15 mouse cellular contexts compared by ENCODE assay signal in genomic region chr10:127420131-127420530, GRCm38 (mm10). TPM values are rescaled to one million over a fixed set of nuclear protein-coding genes. Genes with fewer than 3 reads are reported as not detected.
A peak's percentile ranks its signal among the peaks of the same experiment; 100 is the strongest.
DNase-seq lines count a peak whose midpoint lies in the region; ATAC-seq lines count a peak whose summit lies in the region.
"Had no signal": no experiment of that assay in that cellular context is flagged by ENCODE, and none has a peak within 500 bp of the region (broad histone marks: within the 10 kb centered on the region; RNA-seq: fewer than 3 reads in every experiment).

No protein-coding gene starts in this region.

- peaks cover 29% of the 10 kb centered on the region for H3K4me1 ChIP-seq in heart, embryonic 11.5 days (ENCODE audit: control insufficient read depth, insufficient read depth, low read length)
- peaks cover 39% of the 10 kb centered on the region for H3K4me1 ChIP-seq in limb, embryonic 12.5 days (replicated peaks)

- H3K4me2 ChIP-seq in heart, embryonic 11.5 days = peak overlapping the region; percentile 32
- H3K4me2 ChIP-seq in limb, embryonic 12.5 days = peak overlapping the region; percentile 8; the same call in 1 of the 2 replicates
- H3K4me2 ChIP-seq: intestine, embryonic 15.5 days; lung, embryonic 14.5 days had no signal

- no peak for ATAC-seq in heart, embryonic 11.5 days (replicated peaks; ENCODE audit: insufficient number of reproducible peaks, low FRiP score, low TSS enrichment)
- no peak for ATAC-seq in limb, embryonic 12.5 days (ENCODE audit: insufficient number of reproducible peaks, insufficient read depth, low FRiP score, low TSS enrichment, low read depth)
- ATAC-seq: intestine, embryonic 15.5 days had no signal

- no peaks in the 10 kb centered on the region for H3K9me3 ChIP-seq in heart, embryonic 11.5 days (replicated peaks; ENCODE audit: control insufficient read depth, low read length)
- no peaks in the 10 kb centered on the region for H3K9me3 ChIP-seq in limb, embryonic 12.5 days
- H3K9me3 ChIP-seq: intestine, embryonic 15.5 days had no signal

- no peaks in the 10 kb centered on the region for H3K27me3 ChIP-seq in heart, embryonic 11.5 days (ENCODE audit: control insufficient read depth, insufficient read depth, low read length)
- no peaks in the 10 kb centered on the region for H3K27me3 ChIP-seq in limb, embryonic 12.5 days
- H3K27me3 ChIP-seq: intestine, embryonic 15.5 days had no signal

- WGBS in heart, embryonic 11.5 days (ENCODE audit: insufficient replicate concordance) = 16% methylated on average over 6 of the region's 6 CpGs
- 5% methylated on average over 6 of the region's 6 CpGs for WGBS in limb, embryonic 12.5 days

- intact Hi-C loops in heart, postnatal 14 days (cut with DNase I) = loop anchor here (5.0 kb wide), 1 partner anchor 38 kb away; the partner anchor contains the start of gene R3hdm2

- H3K27ac ChIP-seq in heart, embryonic 11.5 days (ENCODE audit: low read depth, low read length) = no peak overlapping the region
- H3K27ac ChIP-seq in limb, embryonic 12.5 days = no peak overlapping the region
- H3K27ac ChIP-seq: intestine, embryonic 15.5 days had no signal

- DNase-seq in heart, postnatal 14 days = no peak
- DNase-seq in right cerebral cortex, adult 18-20 months = peak; percentile 26
- DNase-seq in right cerebral cortex, postnatal 14 days = no peak
- DNase-seq in spleen, adult 18-20 months = no peak
- DNase-seq in cerebellum, postnatal 10 days = no peak
- no peak for DNase-seq in thymus, postnatal 36 days
- DNase-seq: adrenal gland, postnatal 25 days; lung, embryonic 14.5 days; thymus, postnatal 4 days had no signal

- H3K36me3 ChIP-seq in heart, embryonic 11.5 days (ENCODE audit: control insufficient read depth, insufficient read depth, low read length) = no peaks in the 10 kb centered on the region
- H3K36me3 ChIP-seq in limb, embryonic 12.5 days = no peaks in the 10 kb centered on the region
- H3K36me3 ChIP-seq: intestine, embryonic 15.5 days had no signal

- H3K9ac ChIP-seq in heart, embryonic 11.5 days (ENCODE audit: low read depth, low read length) = no peak overlapping the region
- H3K9ac ChIP-seq in limb, embryonic 12.5 days (replicated peaks) = no peak overlapping the region
- H3K9ac ChIP-seq: intestine, embryonic 15.5 days had no signal

- H3K4me3 ChIP-seq in heart, embryonic 11.5 days (ENCODE audit: low read depth, low read length) = no peak overlapping the region
- H3K4me3 ChIP-seq in limb, embryonic 12.5 days (replicated peaks) = no peak overlapping the region
- H3K4me3 ChIP-seq: intestine, embryonic 15.5 days had no signal

RNA-seq across cellular contexts. Expression of gene R3hdm2, which starts 40.0 kb away (rescaled TPM):
- 27.7 and 30.3 TPM in 2 replicates for polyA plus RNA-seq in heart, embryonic 11.5 days (2014; fragmentation: Nextera tagmentation; extraction: Ambion mirVana)
- total RNA-seq in heart, postnatal 14 days (2021) = 100 to 1,000 TPM; 115 to 120 TPM
- polyA plus RNA-seq in limb, embryonic 12.5 days (2016; fragmentation: Nextera tagmentation; extraction: Ambion mirVana) = 45.6 and 56.4 TPM in 2 replicates

RNA-seq across cellular contexts. Expression of gene Inhbc, which starts 49.9 kb away (rescaled TPM):
- 0.19 TPM in 1 of 2 replicates, not detected in the other for polyA plus RNA-seq in heart, embryonic 11.5 days (2014; fragmentation: Nextera tagmentation; extraction: Ambion mirVana)
- not detected for total RNA-seq in heart, postnatal 14 days (2021)
- not detected in 2 replicates for polyA plus RNA-seq in limb, embryonic 12.5 days (2016; fragmentation: Nextera tagmentation; extraction: Ambion mirVana)
- total RNA-seq: adrenal gland, postnatal 25 days; heart, adult 18-20 months; layer of hippocampus, adult 18-20 months; monocyte, adult 5-6 weeks had no signal
- polyA plus RNA-seq: lung, embryonic 14.5 days had no signal
